Mouse (Mus musculus): Measurements from ENCODE around the gene Tpi1.

Tpi1 gene

DNA sequence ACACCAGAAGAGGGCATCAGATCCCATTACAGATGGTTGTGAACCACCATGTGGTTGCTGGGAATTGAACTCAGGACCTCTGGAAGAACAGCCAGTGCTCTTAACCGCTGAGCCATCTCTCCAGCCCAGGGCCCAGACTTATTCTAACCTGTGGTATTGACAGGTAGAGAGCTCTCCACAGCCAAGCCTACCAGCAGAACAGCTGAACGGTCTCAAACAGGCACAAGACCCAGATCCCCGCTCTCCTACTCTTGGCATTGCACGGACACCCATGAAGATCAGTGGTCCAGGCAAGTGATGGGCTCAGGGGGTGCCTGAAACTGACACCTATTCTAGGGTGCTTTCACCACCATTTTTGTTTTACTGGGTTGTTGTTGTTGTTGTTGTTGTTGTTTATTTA is 17.1 kb upstream of the Tpi1 start:
- DNase-seq (ENCODE audit: low spot score in 2 of 2) = peak in 1 of 2 experiments; percentile 60

DNA sequence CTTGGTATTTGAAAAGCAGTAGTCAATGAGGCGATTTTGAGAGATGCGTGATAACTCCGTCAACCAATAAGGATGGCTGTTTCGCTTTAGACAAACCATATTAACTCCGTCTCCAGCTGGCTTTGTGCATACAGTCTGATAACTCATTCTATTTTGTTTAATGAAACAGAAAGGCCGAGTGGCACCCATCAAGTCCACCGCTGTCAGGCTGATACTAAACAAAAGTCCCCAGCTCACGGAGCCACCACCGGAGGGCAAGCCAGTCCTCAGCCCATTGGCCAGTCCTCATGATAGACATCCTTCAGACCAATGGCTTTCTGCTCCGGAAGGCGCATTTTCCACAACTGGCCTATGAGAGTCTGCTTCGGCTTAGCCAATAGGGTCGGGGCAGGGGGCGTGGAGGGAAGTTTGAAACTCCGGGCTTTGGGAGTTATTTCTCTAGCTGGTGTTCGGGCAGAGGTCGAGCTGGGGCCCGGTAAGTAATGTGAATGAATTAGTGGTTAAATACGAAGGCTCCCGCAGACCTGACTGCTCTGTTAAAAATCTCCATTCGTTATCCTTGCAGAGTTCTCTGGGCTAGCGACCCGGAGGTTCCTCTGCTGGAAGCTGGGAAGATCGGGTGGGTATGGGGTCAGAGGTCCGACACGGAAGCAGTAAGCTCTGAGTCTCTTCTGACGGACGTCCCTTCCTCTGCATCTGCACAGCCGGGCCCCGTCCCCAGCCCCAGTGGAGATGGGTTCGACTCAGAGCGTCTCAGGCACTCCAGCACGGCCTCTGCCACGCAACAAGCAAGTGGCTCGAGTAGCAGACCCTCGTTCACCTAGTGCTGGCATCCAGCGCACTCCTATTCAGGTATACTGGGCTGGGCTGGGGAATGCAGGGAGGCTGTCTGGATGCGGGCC is 16.0 kb upstream of the Tpi1 start:
- DNase-seq (ENCODE audit: low spot score in 2 of 2) = peak; percentile 93 to 94

DNA sequence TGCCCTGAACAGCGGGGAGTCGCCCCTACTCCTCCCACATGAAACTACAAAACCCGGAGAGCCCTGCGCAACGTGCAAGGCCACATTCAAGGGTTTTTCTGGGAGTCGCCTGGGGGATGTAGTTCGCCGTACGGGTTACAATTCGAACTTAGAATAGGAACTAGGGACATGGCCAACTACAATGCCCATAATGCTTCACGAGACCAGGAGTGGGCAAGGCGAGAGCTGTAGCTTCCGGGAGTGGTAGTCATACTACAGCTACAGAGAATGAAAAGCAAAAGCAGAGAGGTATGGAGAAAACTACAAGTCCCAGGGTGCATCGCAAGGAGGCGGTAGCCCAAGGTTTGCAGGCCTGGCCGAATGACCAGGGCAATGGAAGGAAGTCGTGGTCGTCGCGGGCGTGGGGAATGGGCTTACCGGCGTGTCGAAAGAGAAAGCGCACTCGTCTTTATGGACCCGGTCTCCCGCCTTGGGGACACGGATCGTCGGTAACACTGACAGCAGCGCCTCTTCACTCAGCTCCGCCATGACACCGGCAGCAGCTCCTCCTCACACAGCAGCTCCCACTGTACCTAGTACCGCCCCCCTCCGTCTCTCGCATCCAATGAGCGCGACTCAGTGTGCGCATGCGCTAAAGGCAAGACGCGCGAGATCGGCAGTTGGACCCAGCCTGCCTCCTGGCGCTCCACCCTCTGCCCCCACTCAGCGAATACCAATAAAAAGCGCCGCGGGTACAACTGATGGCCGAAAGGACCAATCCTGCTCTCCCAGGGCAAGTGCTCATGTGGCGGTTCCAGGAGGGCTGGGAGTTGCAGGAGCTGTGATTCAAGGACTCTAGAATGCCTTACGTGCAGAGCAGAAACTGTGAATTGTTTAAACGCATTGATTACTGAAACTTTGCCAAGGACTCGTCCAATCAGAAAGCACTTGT is 15.0 kb upstream of the Tpi1 start, which contains the start of the genes Usp5 and Cdca3:
Gene Usp5 (minus strand): TSS at position 617 of the 931 bp plus-strand sequence.
Gene Cdca3 (plus strand): TSS at position 680 of the 931 bp plus-strand sequence.
- peak; percentile 98 for DNase-seq (ENCODE audit: low spot score in 2 of 2)

DNA sequence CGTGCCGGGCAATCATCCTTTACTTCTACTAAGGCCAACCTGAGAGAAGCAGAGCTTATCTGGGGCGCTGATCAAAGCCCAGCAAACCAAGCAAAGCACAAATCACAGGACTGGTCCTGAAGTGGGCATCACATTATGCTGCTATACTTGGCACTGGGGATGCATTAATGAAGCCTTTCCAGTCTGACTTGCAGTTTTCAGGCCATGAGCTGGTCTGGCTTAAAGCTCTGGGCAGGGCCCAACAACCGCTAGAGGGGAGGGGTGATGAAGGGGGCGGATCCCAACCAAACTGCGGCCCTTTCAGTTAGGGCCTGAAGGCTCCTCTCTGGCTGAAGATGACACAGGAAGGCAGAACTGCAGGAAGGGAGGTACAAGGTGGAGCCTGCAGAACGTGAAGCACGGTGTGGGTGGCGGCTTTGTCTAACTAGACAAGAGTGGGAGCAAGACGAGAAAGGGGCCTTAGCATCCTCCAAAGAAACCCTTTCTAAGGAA is 14.1 kb upstream of the Tpi1 start:
- peak; percentile 49 to 67 for DNase-seq (ENCODE audit: low spot score in 2 of 2)

DNA sequence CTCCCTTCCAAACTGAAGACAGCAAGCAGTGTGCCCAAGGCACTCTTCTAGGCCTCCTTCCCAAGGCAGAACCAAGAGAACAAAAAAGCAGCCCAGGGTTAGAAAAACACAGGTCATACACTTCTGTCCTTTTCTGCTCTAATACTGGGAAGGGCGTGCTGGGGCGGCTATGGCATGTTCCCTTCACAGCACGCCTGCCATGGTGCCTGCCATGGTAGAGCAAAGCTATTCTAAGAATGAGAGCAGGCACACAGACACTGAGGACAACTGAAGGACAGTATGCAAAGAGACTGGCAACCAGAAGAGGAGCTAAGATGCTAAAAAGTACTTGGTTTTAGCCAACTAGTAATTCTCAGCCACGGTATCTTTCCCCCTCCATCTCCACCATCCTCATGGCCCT is 8.0 kb upstream of the Tpi1 start:
- DNase-seq (ENCODE audit: low spot score in 2 of 2) = no peak

DNA sequence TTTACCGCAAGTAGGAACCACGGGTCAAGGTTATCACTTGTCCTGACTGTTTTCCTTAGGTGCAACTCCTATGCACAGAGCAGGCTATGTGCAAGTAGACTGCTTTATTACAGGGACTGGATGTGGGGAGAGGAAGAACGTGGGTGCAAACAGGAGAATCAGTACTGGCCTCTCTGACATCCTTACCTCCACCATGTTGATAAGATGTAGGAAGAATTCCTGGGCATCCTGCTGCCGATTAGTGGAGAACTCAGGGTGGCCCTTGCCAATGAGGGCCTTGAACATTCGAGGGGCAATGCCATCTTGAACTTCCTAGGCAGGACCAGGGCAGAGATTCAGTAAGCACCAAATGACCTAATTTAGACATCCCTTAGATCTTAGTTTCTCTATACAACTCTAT is 6.8 kb upstream of the Tpi1 start:
- DNase-seq (ENCODE audit: low spot score in 2 of 2) = no peak

DNA sequence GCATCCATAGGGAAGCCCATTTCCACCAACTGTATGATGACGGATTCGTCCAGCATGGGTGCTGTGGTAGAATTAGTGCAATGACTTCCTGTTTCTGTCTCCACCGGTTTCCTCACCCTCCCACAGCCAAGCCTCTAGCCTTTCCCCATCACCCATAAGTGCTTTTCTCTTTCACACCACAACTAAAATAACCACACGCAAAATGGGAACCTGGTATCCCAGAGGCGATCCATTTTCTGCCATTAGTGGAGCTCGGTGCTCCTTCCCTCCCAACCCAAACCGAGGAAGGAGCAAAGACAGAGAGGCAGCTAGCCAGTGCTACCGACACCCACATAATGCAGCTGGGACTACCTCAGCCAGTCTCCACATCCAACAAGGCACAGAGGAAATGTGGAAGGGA is 3.9 kb upstream of the Tpi1 start:
- DNase-seq (ENCODE audit: low spot score in 2 of 2) = peak; percentile 16 to 62

DNA sequence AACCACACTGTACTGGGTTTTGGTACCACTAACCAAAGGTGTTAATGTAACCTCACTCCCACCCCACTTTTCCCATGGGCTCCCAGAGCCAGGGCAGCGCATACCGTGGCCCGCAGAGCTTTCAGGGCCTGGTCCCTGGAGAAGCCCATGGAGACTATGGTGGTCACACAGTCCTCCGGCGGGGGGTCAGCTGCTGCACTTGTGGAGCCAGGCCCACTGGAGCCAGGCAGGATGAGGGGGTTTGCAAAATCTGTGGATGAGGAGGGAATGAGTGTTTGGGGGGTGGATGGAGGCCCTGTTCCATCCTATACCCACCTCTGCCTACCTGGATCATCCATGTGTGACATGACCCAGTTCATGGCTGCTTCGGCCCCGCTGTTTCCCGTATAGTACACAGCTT is 3.5 kb upstream of the Tpi1 start:
- peak; percentile 14 to 62 for DNase-seq (ENCODE audit: low spot score in 2 of 2)

DNA sequence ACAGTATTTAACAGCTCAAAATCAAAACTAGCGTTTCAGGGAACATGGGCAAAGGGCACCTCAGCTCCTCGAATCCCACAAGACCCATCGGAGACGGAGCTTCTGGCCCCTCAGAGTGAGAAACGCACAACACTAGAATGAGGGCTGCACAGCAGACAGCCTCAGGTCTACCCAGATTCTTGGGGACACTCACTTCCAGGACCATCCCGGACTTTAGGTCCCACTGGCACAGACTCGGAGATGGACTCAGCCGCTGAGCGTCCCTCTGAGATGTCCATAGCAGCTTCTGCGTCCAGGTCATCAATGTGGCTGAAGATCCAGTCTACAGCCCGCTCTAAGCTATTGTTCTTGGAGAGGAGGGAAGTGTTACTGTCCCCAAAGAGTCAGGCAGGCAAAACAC is 3.0 kb upstream of the Tpi1 start:
- peak in 1 of 2 experiments; percentile 56 for DNase-seq (ENCODE audit: low spot score in 2 of 2)

DNA sequence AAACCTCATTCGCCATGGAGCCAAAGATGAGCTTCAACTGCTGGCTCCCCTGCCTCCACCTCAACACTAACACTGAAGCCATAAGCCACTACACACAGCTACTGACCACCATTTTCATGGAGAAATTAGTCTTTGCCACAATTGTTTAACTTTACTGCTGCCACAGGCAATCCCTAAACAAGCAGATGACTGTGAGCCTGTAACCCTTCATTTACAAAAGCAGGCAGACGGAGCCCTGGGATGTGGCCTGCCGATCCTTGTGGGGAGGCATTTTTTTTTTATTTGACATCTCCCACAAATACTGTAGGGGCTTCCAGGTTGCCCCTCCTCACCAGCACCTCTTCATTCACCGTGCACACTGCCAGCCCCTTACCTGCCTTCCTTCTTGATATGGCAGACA is 2.5 kb upstream of the Tpi1 start:
- no peak for DNase-seq (ENCODE audit: low spot score in 2 of 2)

DNA sequence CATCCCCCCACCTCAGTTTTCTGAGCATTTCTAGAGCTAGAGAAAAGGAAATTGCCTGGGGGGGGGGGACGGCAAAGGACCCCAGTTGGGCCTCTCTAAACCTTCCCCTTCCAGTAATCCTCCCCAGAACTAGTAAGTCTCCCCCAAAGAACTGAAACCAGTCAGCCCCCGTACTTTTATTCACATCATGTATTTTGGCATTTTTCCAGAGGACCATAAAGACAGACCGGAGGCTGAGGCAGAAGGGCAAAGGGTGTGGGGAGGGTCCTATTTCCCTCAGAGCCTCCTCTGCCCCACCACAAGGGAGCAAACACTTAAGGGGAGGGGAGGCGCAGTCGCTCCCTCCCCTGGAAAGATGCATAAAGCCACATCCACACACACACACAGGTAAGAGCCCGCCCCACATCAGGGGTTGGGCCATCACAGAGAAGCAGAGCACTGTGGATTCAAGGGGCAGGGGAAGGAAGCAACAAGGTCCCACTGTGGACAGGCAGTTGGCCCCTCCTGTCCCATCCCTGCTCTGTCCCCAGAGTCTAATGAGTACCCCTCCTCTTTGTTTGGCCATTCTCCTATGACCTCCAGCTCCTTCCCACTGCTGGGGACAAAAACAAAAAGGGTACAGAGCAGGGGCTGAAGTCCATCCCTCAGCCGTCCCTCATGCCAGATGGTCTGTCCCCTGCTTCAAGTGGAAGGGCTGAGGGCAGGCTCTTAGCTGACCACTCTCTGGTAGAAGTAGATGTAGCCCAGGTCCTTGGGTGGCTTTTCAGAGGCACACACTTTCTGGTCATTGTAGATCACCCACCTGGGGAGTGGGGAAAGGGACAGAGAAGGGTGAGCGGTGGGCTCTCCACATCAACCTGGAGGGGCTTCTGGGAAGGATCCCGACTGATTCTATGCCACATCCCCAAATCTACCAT is 1.0 kb upstream of the Tpi1 start:
- peak; percentile 12 to 56 for DNase-seq (ENCODE audit: low spot score in 2 of 2)

DNA sequence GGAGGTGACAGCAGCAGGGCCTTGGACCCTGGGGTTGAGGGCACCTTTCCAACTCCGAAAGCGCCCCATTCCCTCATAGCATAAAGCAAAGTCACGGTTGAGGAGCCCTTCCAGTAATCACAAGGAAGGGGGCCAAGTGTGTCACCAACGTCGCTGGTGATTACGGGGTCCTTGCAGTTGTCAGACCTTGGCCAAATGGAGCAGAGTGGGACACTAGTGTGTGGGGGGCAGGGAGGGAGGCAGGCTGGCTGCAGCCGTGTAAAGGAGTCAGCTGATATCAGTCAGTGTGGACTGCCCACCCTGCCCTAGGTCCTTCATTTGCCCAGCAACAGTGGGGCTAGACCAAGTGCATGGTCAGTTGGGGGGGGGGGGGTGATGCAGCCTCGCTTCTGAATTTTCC is 352 bp upstream of the Tpi1 start:
- DNase-seq (ENCODE audit: low spot score in 2 of 2) = peak in 1 of 2 experiments; percentile 21

DNA sequence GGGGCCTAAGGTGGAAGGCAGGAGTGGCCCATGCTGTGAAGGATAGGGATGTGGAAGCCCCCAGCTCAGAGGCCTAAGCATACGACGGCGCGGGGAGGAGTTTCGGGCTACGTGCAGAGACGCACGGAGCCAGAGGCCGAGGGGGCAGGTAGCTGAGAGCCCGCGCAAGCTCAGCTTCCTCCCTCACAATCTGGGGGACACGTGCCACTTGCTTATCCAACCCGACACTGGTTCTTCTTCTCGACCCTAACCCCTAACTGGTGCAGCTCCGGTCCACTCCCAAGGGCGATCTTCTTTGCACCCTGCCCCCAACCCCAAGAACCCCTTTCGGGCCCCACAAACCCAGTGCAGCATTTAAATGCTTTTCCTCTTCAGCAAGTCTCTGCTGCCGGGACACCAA is 600 bp downstream of the Tpi1 start:
- peak; percentile 69 to 85 for DNase-seq (ENCODE audit: low spot score in 2 of 2)

DNA sequence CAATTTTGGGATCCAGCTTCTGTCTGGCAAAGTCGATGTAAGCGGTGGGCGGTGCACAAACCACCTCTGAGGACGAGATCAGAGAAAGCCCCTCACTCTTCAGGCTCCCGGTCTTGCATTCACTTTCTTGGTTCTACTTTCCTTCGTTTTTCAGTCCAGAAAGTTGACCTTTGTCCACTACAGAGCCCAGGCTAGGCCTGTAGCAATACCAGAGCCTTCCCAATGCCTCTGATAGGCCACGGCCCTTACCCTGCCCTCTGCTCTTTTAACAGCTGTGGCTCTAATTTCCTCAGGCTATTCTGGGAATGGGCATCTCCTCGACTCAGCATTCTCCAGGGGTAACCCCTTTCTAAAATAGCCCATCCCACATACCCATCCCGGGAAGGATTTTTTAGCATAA is 1.2 kb downstream of the Tpi1 start:
- peak in 1 of 2 experiments; percentile 14 for DNase-seq (ENCODE audit: low spot score in 2 of 2)

DNA sequence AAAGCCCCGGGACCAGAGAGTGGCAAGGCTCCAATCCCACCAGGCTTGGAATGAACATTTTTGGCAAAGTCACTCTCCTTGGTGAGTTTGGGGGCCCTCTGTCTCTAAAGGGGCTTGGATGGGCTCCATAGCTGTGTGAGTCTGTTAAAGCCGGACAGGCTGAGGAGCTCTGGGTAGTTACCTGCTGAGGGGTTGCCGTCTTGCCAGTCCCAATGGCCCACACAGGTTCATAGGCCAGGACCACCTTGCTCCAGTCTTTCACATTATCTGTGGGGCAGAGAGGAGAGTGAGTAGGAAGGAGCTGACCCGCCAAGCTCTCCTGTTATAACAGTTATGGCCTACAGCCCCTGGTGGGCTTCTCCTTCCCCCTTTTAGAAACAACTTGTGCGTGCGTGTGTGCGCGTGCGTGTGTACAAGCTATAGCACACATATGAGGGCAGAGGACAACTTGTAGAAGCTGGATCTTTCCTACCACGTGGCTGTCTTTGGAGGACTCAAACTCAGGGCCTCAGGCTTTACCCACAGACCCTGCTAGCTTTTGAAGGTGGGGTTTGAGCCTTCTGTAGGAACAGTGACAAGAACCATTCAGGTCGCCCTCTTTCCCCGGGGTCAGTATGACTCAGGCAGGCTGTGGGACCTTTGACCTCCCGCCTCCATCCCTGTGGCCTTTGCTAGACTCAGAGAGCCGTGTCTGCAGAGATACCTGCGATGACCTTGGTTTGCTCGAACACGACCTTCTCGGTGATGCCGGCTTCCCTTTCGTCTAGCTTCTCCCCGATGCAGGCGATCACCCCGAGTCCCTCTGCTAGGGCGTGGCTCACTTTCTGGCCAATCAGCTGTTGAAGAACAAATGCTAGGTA is 2.2 kb downstream of the Tpi1 start:
- peak; percentile 23 to 70 for DNase-seq (ENCODE audit: low spot score in 2 of 2)

DNA sequence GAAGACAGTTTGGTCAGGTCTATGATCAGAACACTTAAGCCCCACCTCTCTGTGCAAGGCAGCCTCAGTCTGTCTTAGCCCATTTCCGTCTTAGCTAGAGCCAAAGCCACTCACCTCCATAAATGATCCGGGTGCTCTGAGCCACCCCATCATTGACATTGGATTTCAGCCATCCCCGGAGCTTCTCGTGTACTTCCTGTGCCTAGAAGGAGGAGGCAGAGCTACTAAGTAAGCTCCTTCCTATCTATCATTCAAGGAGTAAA is 2.8 kb downstream of the Tpi1 start:
- DNase-seq (ENCODE audit: low spot score in 2 of 2) = no peak

DNA sequence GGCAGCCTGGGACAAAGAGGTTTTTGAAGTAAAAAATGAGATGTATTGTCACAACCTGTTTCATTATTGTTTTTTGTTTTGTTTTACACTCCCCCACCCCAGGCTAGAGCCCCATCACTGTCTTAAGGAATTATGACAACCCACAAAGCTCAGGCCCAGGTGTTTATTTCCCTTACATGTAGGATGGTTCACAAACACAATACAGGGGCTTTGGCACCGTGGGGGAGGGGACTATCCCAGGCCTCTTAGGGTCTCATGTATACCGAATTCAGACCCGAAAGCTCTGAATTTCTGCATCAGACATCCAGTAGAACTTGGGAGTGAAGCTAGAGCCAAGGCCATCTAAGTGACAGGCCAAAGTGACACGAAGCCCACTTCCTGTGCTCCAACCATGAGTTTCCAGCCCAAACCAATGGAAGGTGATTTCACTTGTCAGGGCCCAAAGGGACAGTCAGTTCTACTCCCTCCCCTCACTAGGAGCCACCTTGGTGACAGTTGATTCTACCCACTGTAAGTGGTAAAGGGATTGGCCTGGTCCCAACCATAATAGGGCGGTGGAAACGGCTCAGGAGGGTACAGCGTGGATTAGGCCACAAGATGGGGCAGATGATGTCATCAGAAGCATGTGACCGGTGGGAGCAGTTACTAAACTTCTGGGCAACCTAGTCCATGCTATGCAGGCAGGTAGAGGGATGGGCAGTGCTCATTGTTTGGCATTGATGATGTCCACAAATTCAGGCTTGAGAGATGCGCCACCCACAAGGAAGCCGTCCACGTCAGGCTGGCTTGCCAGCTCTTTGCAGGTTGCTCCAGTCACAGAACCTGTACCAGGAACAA is 3.3 kb downstream of the Tpi1 start:
- DNase-seq (ENCODE audit: low spot score in 2 of 2) = peak; percentile 12 to 66

DNA sequence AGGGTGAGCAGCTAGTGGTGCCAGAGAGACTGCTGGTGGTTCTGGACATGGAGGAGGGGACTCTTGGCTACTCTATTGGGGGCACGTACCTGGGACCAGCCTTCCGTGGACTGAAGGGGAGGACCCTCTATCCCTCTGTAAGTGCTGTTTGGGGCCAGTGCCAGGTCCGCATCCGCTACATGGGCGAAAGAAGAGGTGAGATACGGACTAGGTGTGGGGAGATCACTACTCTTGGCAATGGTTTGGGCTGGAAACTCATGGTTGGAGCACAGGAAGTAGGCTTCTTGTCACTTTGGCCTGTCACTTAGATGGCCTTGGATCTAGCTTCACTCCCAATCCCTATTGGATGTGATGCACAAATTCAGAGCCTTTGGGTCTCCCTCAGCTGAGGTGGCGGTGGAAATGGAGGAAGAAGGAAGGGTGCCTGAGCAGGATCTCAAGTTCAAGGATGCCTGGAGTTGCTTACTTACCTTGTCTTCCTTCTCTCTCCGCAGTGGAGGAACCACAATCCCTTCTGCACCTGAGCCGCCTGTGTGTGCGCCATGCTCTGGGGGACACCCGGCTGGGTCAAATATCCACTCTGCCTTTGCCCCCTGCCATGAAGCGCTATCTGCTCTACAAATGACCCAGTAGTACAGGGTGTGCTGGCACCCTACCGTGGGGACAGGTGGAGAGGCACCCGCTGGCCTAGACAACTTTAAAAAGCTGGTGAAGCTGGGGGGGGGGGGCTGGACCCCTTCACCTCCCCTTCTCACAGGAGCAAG is 4.1 kb downstream of the Tpi1 start:
- peak in 1 of 2 experiments; percentile 16 for DNase-seq (ENCODE audit: low spot score in 2 of 2)
